Mouse (Mus musculus): ENCODE results near the gene Far2.

DNA sequence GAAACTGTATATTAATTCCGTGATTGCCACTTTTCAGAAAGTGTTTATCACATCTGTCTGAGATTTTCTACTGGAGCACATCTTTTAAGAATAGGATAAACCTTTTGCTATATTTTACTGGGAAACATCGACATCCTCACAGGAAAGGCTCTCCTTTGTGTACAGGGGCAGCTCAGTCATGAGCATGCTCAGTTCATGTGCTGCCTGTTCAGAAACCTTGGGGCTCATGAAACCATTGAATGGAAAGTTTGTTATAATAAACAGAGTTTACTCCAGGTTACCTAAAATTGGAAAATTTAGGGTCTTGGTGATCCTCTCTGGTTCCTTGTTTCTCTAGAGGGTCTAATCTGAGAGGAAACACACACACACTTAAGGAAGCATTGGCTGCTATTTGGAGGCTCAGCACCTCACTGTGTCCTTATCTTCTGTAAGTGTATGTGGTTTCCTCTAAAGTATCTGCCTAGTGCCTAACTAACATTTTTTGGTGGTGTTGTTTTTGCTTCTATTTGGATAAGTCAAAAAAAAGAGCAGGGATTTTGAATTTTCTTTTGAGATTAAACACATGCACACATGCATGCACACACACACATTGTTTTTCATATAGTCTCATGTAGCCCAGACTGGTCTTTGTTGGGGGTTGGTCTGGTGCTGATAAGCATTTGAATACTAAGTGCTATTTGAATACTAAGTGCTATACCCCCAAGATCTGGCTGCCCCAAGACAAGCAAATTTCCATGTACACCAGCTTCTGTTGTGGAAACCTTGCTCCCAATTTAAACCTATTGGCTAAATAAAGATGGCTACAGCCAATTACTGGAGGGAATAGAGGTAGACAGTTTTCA, 171.4 kb downstream of the Far2 start:
- TF ChIP-seq POLR2A (IDR thresholded peaks at IDR 0.05; ENCODE audit: low read depth, low read length), result no peak
- TF ChIP-seq CTCF (IDR thresholded peaks at IDR 0.05; ENCODE audit: extremely low read depth, insufficient read depth, insufficient read length, insufficient replicate concordance), result no peak

Data from spleen, adult 2 months (tissue).